Mouse (Mus musculus) heart, adult 18-20 months (tissue): ENCODE measurements around the gene Kcnq1. TPM values are rescaled to one million over a fixed set of nuclear protein-coding genes. Genes with fewer than 3 reads are reported as not detected.
A peak's percentile ranks its signal among the peaks of the same experiment; 100 is the strongest.

ENCODE experiments used
- DNase-seq, 2 experiments: peaks; one replicate each; pipeline ENCODE4 v3.0.0; 2021 to 2022; ENCODE audit warnings: mixed read lengths in 1 of 2
- total RNA-seq, 2 experiments: library from RNA; stranded (reverse); gene quantifications; 2 replicates each; pipeline ENCODE4 v1.2.3; 2021

Gene Kcnq1
- total RNA-seq, 2 experiments from 2014 or later = 33.8 to 36.4 TPM

- DNase-seq = no peak
These were observed 310.2 kb downstream of the Kcnq1 start for GRCm38 (mm10) chr7:143416406-143416805.

GRCm38 (mm10) chr7:143417875-143418274, 311.7 kb downstream of the Kcnq1 start:
- DNase-seq = no peak

GRCm38 (mm10) chr7:143419585-143420160, 313.5 kb downstream of the Kcnq1 start:
- no peak for DNase-seq

GRCm38 (mm10) chr7:143428142-143428813, 322.1 kb downstream of the Kcnq1 start:
- DNase-seq = no peak

GRCm38 (mm10) chr7:143428814-143429499, 322.8 kb downstream of the Kcnq1 start:
- DNase-seq = no peak

GRCm38 (mm10) chr7:143432631-143433030, 326.5 kb downstream of the Kcnq1 start:
- peak in 1 of 2 experiments; percentile 32 for DNase-seq

GRCm38 (mm10) chr7:143433331-143433730, 327.2 kb downstream of the Kcnq1 start:
- peak; percentile 74 to 84 for DNase-seq

GRCm38 (mm10) chr7:143437231-143437893, 331.2 kb downstream of the Kcnq1 start:
- DNase-seq = no peak

- no peak for DNase-seq
These were observed 331.9 kb downstream of the Kcnq1 start for GRCm38 (mm10) chr7:143437894-143438581.

GRCm38 (mm10) chr7:143438965-143439364, 332.8 kb downstream of the Kcnq1 start:
- no peak for DNase-seq

GRCm38 (mm10) chr7:143444580-143444954, 338.4 kb downstream of the Kcnq1 start:
- no peak for DNase-seq

GRCm38 (mm10) chr7:143444955-143445648, 338.9 kb downstream of the Kcnq1 start:
- DNase-seq = no peak

- no peak for DNase-seq
These were observed 339.7 kb downstream of the Kcnq1 start for GRCm38 (mm10) chr7:143445651-143446460.

GRCm38 (mm10) chr7:143447130-143447529, 341.0 kb downstream of the Kcnq1 start:
- DNase-seq = peak; percentile 32 to 58

- peak; percentile 17 to 32 for DNase-seq
These were observed 352.8 kb downstream of the Kcnq1 start for GRCm38 (mm10) chr7:143458963-143459331.

- peak; percentile 69 to 80 for DNase-seq
These were observed 353.4 kb downstream of the Kcnq1 start for GRCm38 (mm10) chr7:143459332-143460211.

GRCm38 (mm10) chr7:143460217-143460834, 354.2 kb downstream of the Kcnq1 start:
- DNase-seq = no peak

- peak; percentile 90 to 96 for DNase-seq
These were observed 354.7 kb downstream of the Kcnq1 start, which contains the start of gene Cdkn1c for GRCm38 (mm10) chr7:143460874-143461273. Gene Cdkn1c (minus strand): TSS chr7:143461050.

GRCm38 (mm10) chr7:143461294-143461870, 355.2 kb downstream of the Kcnq1 start:
- DNase-seq = peak in 1 of 2 experiments; percentile 47
